In the genomic region with DNA sequence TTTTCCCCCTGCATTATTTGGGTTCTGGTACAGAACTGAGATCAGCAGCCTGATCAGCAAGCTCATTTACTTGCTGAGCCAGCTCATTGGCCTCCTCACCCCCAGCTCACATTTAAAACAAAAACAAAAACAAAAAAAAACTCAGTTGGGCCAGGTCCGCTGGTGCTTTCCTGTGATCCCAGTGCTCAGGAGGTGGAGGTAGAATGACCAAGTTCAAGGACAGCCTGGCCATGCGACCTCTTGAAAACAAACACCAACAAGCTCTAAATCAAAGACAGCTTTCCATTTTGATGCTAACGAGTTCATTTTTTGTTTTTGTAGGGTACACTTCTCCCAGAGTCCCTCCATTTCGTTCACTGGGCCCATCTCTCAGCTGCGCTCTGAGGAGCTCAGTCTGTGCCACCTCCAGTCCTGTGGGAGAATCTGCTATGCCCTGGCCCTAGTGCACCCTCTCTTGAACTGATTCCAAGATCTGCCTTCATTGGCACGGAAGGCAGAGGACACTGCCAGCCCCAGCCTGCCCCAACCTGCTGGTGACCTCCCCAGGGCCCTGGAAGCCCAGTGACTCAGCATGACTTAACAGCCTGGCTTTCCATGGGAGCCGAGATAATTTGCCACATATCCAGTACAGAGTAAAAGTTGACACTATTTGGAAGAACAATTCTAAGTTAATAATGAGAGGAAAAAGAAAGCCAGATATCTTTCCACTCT, we compare ENCODE assay signal across 8 mouse cellular contexts. TPM values are rescaled to one million over a fixed set of nuclear protein-coding genes. Genes with fewer than 3 reads are reported as not detected.
A peak's percentile ranks its signal among the peaks of the same experiment; 100 is the strongest.
DNase-seq lines count a peak whose midpoint lies in the region.

No protein-coding gene starts in this region.

- intact Hi-C loops in heart, postnatal 10 days (cut with DNase I), result loop anchor here (2.0 kb wide), 1 partner anchor 51 kb away; no protein-coding TSS in a partner anchor

- DNase-seq in cerebellum, adult 11-12 months, result peak; percentile 17
- DNase-seq in cerebellum, postnatal 4 days (ENCODE audit: low spot score in 2 of 2), result no peak
- DNase-seq in urinary bladder, adult 18-20 months (ENCODE audit: low spot score in 2 of 2), result peak; percentile 50 to 77
- DNase-seq in urinary bladder, postnatal 10 days (ENCODE audit: low spot score), result no peak
- DNase-seq in heart, postnatal 10 days, result peak; percentile 75 to 79
- no peak for DNase-seq in spleen, postnatal 4 days (ENCODE audit: low spot score in 2 of 2)
- DNase-seq in frontal cortex, adult 2 months (ENCODE audit: extremely low spot score in 1 of 2, low spot score in 1 of 2), result no peak
- no peak for DNase-seq in frontal cortex, postnatal 25 days (ENCODE audit: low spot score in 2 of 2)

RNA-seq across cellular contexts. Expression of a gene that starts 13.2 kb away (rescaled TPM):
- 10 to 100 TPM; 22.2 to 22.3 TPM for total RNA-seq in heart, postnatal 10 days (2021)
- 188 and 189 TPM in 2 replicates for polyA plus RNA-seq in frontal cortex, adult 2 months (2012; rRNA removed)

Comparison
In these comparisons a context has a peak if more than half of its experiments do, and no peak if none do; other contexts are left out.
1. DNase-seq: peak in cerebellum, adult 11-12 months (single experiment), urinary bladder, adult 18-20 months (2 of 2) and heart, postnatal 10 days (2 of 2); none in cerebellum, postnatal 4 days (0 of 2), urinary bladder, postnatal 10 days (single experiment), spleen, postnatal 4 days (0 of 2), frontal cortex, adult 2 months (0 of 2) and frontal cortex, postnatal 25 days (0 of 2).